Mouse (Mus musculus) right cerebral cortex, postnatal 36 days (tissue): ENCODE data around the gene Vmn1r158.
"Not testable (repeated sequence)": the region's sequence is repeated elsewhere in the genome, so short reads cannot be mapped to it uniquely, and the experiment has no call there.

Experiments used
- DNase-seq, 2 experiments: peaks; one replicate each; pipeline ENCODE4 v3.0.0; 2022; ENCODE audit warnings: low spot score in 2 of 2, mixed read lengths in 1 of 2

Vmn1r158 gene

GRCm38 (mm10) chr7:22790682-22791081 is at the start of gene Vmn1r158:
TSS of gene Vmn1r158 (minus strand) at chr7:22790782.
- not testable (repeated sequence) for DNase-seq

DNA sequence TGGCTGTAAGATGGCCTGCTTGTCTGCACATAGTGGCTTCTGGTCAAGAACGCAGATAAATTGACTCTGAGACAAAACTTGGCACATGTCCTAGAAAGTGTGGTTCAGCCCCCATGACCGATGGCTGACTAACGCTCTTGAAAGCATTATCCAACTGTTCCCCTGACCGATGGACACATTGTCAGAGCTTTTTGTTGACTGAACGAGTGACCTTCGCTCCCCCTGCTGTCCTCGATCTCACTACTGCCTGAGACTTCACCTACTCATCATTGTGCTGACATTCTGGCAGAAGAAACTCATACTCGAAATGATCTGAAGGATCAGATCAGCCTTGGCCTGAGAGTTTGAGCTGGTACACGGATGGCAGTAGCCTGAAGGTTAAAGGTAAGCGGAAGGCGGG is 14.6 kb downstream of the Vmn1r158 start:
- not testable (repeated sequence) for DNase-seq

- not testable (repeated sequence) for DNase-seq
Observed at GRCm38 (mm10) chr7:22761397-22761796, 29.2 kb downstream of the Vmn1r158 start, which contains the start of gene Vmn1r157. TSS of gene Vmn1r157 (plus strand) at chr7:22761697.
